Mouse (Mus musculus) gastrocnemius, adult 2 months (tissue): ENCODE measurements at regions not wholly inside any gene's neighbourhood (a gene's known extent, or its start where the extent isn't known, plus 50 kb on each side); places are given as distances from the start of the nearest gene placed in this dataset.
A peak's percentile ranks its signal among the peaks of the same experiment; 100 is the strongest.

Experiments used
- DNase-seq: peaks from one replicate; pipeline ENCODE4 v3.0.0; 2022
- H3K27ac ChIP-seq: fragments of 200-600 bp; 2 replicates; pipeline ENCODE4 v1.8.1; 2022; ENCODE audit warnings: mild to moderate bottlenecking
- H3K4me3 ChIP-seq: fragments of 200-600 bp; 2 replicates; pipeline ENCODE4 v1.8.1; 2022; ENCODE audit warnings: mild to moderate bottlenecking, moderate library complexity
- CTCF ChIP-seq: fragments of 200-600 bp; IDR thresholded peaks from 2 replicates; pipeline ENCODE4 v1.8.1; 2022; ENCODE audit warnings: antibody characterized with exemption, mild to moderate bottlenecking, moderate library complexity
- intact Hi-C: fragments of 180-260 bp; cut with DNase I; formaldehyde crosslinking; loops from one replicate; pipeline ENCODE4 v1.15.1; 2025

GRCm38 (mm10) chr10:71485063-71485762 is 137.7 kb downstream of the Ipmk start:
- no peak for TF ChIP-seq CTCF
- intact Hi-C loops = no loop called here
- Histone ChIP-seq H3K4me3 (no peak overlapping the region), H3K27ac (no peak overlapping the region)
- no peak for DNase-seq

GRCm38 (mm10) chr10:71489791-71490190 is 142.2 kb downstream of the Ipmk start:
- Histone ChIP-seq H3K27ac (no peak overlapping the region), H3K4me3 (no peak overlapping the region)
- DNase-seq = no peak
- intact Hi-C loops = no loop called here
- TF ChIP-seq CTCF = no peak

- no peak overlapping the region for H3K27ac ChIP-seq
- TF ChIP-seq CTCF = no peak
- DNase-seq = no peak
- intact Hi-C loops = no loop called here
- H3K4me3 ChIP-seq = no peak overlapping the region
Measured at GRCm38 (mm10) chr10:71502096-71502495, 154.5 kb downstream of the Ipmk start.

- no peak overlapping the region for H3K27ac ChIP-seq
- TF ChIP-seq CTCF = no peak
- DNase-seq = no peak
- intact Hi-C loops = no loop called here
- H3K4me3 ChIP-seq = no peak overlapping the region
Measured at GRCm38 (mm10) chr10:71504219-71504618, 156.7 kb downstream of the Ipmk start.

- intact Hi-C loops = no loop called here
- Histone ChIP-seq H3K4me3 (no peak overlapping the region), H3K27ac (no peak overlapping the region)
- DNase-seq = no peak
- no peak for TF ChIP-seq CTCF
Measured at GRCm38 (mm10) chr10:71525290-71525689, 177.7 kb downstream of the Ipmk start.

- no peak for TF ChIP-seq CTCF
- H3K4me3 ChIP-seq = no peak overlapping the region
- H3K27ac ChIP-seq = no peak overlapping the region
- DNase-seq = no peak
- intact Hi-C loops = no loop called here
Measured at GRCm38 (mm10) chr10:71533759-71534158, 186.2 kb downstream of the Ipmk start.

GRCm38 (mm10) chr10:71545489-71545888 is 197.9 kb downstream of the Ipmk start:
- no peak overlapping the region for H3K4me3 ChIP-seq
- H3K27ac ChIP-seq = no peak overlapping the region
- intact Hi-C loops = no loop called here
- no peak for DNase-seq
- no peak for TF ChIP-seq CTCF

GRCm38 (mm10) chr10:71546507-71546906 is 198.9 kb downstream of the Ipmk start:
- DNase-seq = no peak
- Histone ChIP-seq H3K27ac (no peak overlapping the region), H3K4me3 (no peak overlapping the region)
- intact Hi-C loops = no loop called here
- TF ChIP-seq CTCF = no peak

- DNase-seq = no peak
- intact Hi-C loops = no loop called here
- Histone ChIP-seq H3K27ac (no peak overlapping the region), H3K4me3 (no peak overlapping the region)
- no peak for TF ChIP-seq CTCF
Measured at GRCm38 (mm10) chr10:71583716-71584115, 236.2 kb downstream of the Ipmk start.

GRCm38 (mm10) chr10:71598515-71598914 is 251.0 kb downstream of the Ipmk start:
- no peak overlapping the region for H3K27ac ChIP-seq
- no peak for DNase-seq
- intact Hi-C loops = no loop called here

GRCm38 (mm10) chr10:71613736-71614135 is 266.2 kb downstream of the Ipmk start:
- Histone ChIP-seq H3K4me3 (no peak overlapping the region), H3K27ac (no peak overlapping the region)
- no peak for DNase-seq
- intact Hi-C loops = no loop called here
- TF ChIP-seq CTCF = no peak

More at GRCm38 (mm10) chr10:71598515-71598914, 251.0 kb downstream of the Ipmk start:
- no peak for TF ChIP-seq CTCF
- no peak overlapping the region for H3K4me3 ChIP-seq

- Histone ChIP-seq H3K27ac (no peak overlapping the region), H3K4me3 (no peak overlapping the region)
- intact Hi-C loops = no loop called here
- TF ChIP-seq CTCF = no peak
- peak; percentile 11 for DNase-seq
Measured at GRCm38 (mm10) chr10:71617156-71617555, 269.6 kb downstream of the Ipmk start.

GRCm38 (mm10) chr10:71646071-71646470 is 298.5 kb downstream of the Ipmk start:
- no peak for DNase-seq
- Histone ChIP-seq H3K27ac (no peak overlapping the region), H3K4me3 (no peak overlapping the region)
- intact Hi-C loops = no loop called here
- no peak for TF ChIP-seq CTCF

GRCm38 (mm10) chr10:71657525-71657924 is 310.0 kb downstream of the Ipmk start:
- intact Hi-C loops = no loop called here
- DNase-seq = no peak
- H3K27ac ChIP-seq = no peak overlapping the region
- TF ChIP-seq CTCF = no peak
- H3K4me3 ChIP-seq = no peak overlapping the region
